Mouse (Mus musculus): ENCODE data around the gene Cpvl.

DNA sequence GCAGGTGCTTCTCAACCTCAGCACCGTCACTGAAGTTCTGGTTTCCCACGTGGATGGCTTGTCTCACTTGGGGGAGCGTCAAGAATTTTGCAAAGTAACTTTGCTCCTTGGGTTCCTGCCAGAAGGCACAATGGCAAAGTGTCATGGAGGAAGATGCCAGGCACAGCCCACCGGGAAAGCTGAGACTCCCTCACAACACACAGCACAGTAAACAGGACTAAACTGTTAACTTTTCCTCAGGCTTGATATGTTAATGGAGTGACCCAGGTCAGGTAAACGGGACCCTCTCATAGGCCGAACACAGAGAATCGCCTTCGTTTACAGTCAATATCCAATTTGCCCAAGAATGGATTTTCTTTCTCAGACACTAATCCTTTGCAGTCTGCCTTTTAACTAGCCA is 53.3 kb downstream of the Cpvl start:
- no peak for TF ChIP-seq CTCF (conservative IDR thresholded peaks at IDR 0.05 in 1 of 2, IDR thresholded peaks at IDR 0.05 in 1 of 2; ENCODE audit: low read depth in 2 of 2, low read length in 2 of 2)
- TF ChIP-seq USF1 (IDR thresholded peaks at IDR 0.05; ENCODE audit: low read depth, low read length): no peak
- TF ChIP-seq NRF1 (IDR thresholded peaks at IDR 0.05; ENCODE audit: low read depth, low read length): no peak
- no peak for TF ChIP-seq MAZ (IDR thresholded peaks at IDR 0.05; ENCODE audit: low read depth, low read length)
- TF ChIP-seq USF2 (conservative IDR thresholded peaks at IDR 0.05; ENCODE audit: low read depth, low read length): no peak
- TF ChIP-seq RAD21 (IDR thresholded peaks at IDR 0.05; ENCODE audit: low read depth, low read length): no peak
- TF ChIP-seq JUND (conservative IDR thresholded peaks at IDR 0.05; ENCODE audit: low read depth, low read length): no peak
- TF ChIP-seq JUN (IDR thresholded peaks at IDR 0.05; ENCODE audit: insufficient read depth, low read depth, low read length): no peak
- TF ChIP-seq ZKSCAN1 (IDR thresholded peaks at IDR 0.05; ENCODE audit: borderline replicate concordance, low read depth, low read length): no peak
- no peak for TF ChIP-seq ETS1 (conservative IDR thresholded peaks at IDR 0.05; ENCODE audit: low read depth, low read length)
- no peak for TF ChIP-seq RCOR1 (conservative IDR thresholded peaks at IDR 0.05; ENCODE audit: low read depth, low read length)
- no peak for TF ChIP-seq POLR2A (IDR thresholded peaks at IDR 0.05; ENCODE audit: low read depth, low read length)

Measured in CH12.LX (cell line).